ENCODE assay signal across 8 mouse cellular contexts in genomic region chr12:102877301-102878030, GRCm38 (mm10). TPM values are rescaled to one million over a fixed set of nuclear protein-coding genes. Genes with fewer than 3 reads are reported as not detected.
DNase-seq lines count a peak whose midpoint lies in the region; ATAC-seq and TF ChIP-seq lines count a peak whose summit lies in the region.

No protein-coding gene starts in this region.

- H3K36me3 ChIP-seq in ES-Bruce4 (ENCODE audit: control insufficient read depth, insufficient read depth, low read length, poor library complexity, severe bottlenecking): no peaks in the 10 kb centered on the region
- H3K36me3 ChIP-seq in heart, embryonic 16.5 days (ENCODE audit: control insufficient read depth, insufficient read depth): no peaks in the 10 kb centered on the region
- H3K36me3 ChIP-seq in lung, embryonic 14.5 days (ENCODE audit: insufficient read depth): no peaks in the 10 kb centered on the region
- H3K36me3 ChIP-seq in neural tube, embryonic 15.5 days: no peaks in the 10 kb centered on the region

- WGBS in heart, embryonic 16.5 days: under 1% methylated on average over 70 of the region's 70 CpGs
- 0% methylated on average over 42 of the region's 70 CpGs for WGBS in lung, embryonic 14.5 days
- WGBS in neural tube, embryonic 15.5 days: under 1% methylated on average over 67 of the region's 70 CpGs

- ATAC-seq in erythroid progenitor cell, adult 5-6 weeks (replicated peaks; ENCODE audit: low FRiP score, poor library complexity, severe bottlenecking): peak; percentile 51
- ATAC-seq in heart, embryonic 16.5 days (replicated peaks; ENCODE audit: extremely low read depth, insufficient read depth, low FRiP score): peak; percentile 74
- ATAC-seq in lung, embryonic 14.5 days (ENCODE audit: insufficient read depth): peak; percentile 81
- peak; percentile 77 for ATAC-seq in neural tube, embryonic 15.5 days (ENCODE audit: low FRiP score)

- peak overlapping the region; percentile 68 for H3K4me2 ChIP-seq in heart, embryonic 16.5 days (ENCODE audit: low read depth, low read length)
- H3K4me2 ChIP-seq in lung, embryonic 14.5 days: peak overlapping the region; percentile 88
- peak overlapping the region; percentile 75 for H3K4me2 ChIP-seq in neural tube, embryonic 15.5 days

- peak overlapping the region; percentile 94 for H3K9ac ChIP-seq in ES-Bruce4 (ENCODE audit: low read depth, poor library complexity, severe bottlenecking)
- H3K9ac ChIP-seq in heart, embryonic 16.5 days (ENCODE audit: low read length): peak overlapping the region; percentile 98
- H3K9ac ChIP-seq in lung, embryonic 14.5 days: peak overlapping the region; percentile 94
- H3K9ac ChIP-seq in neural tube, embryonic 15.5 days (replicated peaks): peak overlapping the region; percentile 90

- no peak overlapping the region for H3K27ac ChIP-seq in ES-Bruce4 (ENCODE audit: insufficient read depth, low read length)
- peak overlapping the region; percentile 98 for H3K27ac ChIP-seq in heart, embryonic 16.5 days (ENCODE audit: low read length)
- H3K27ac ChIP-seq in lung, embryonic 14.5 days (ENCODE audit: low read depth): peak overlapping the region; percentile 96
- H3K27ac ChIP-seq in neural tube, embryonic 15.5 days (replicated peaks): peak overlapping the region; percentile 96

- TF ChIP-seq POLR2A in ES-Bruce4 (IDR thresholded peaks at IDR 0.05; ENCODE audit: insufficient read depth, low read length): no peak
- no peak for TF ChIP-seq POLR2A in brain, embryonic 14.5 days (IDR thresholded peaks at IDR 0.05; ENCODE audit: borderline replicate concordance, extremely low read depth, insufficient read depth, insufficient read length, poor library complexity, severe bottlenecking)

- no peaks in the 10 kb centered on the region for H3K9me3 ChIP-seq in ES-Bruce4 (replicated peaks; ENCODE audit: control insufficient read depth, insufficient read depth, low read length, poor library complexity, severe bottlenecking)
- no peaks in the 10 kb centered on the region for H3K9me3 ChIP-seq in heart, embryonic 16.5 days (replicated peaks; ENCODE audit: control insufficient read depth, low read length)
- H3K9me3 ChIP-seq in lung, embryonic 14.5 days (ENCODE audit: low read depth, low read length): no peaks in the 10 kb centered on the region
- H3K9me3 ChIP-seq in neural tube, embryonic 15.5 days (replicated peaks): no peaks in the 10 kb centered on the region

- peaks cover 2% of the 10 kb centered on the region for H3K4me1 ChIP-seq in ES-Bruce4 (ENCODE audit: control insufficient read depth, insufficient read depth, low read length)
- peaks cover 22% of the 10 kb centered on the region for H3K4me1 ChIP-seq in heart, embryonic 16.5 days (ENCODE audit: control insufficient read depth, insufficient read depth, low read length)
- 0 out of 2 replicates have a peak, but pooled peaks cover 13% of the 10 kb centered on the region for H3K4me1 ChIP-seq in lung, embryonic 14.5 days (ENCODE audit: insufficient read depth)
- H3K4me1 ChIP-seq in neural tube, embryonic 15.5 days: peaks cover 32% of the 10 kb centered on the region

- DNase-seq in brain, embryonic 14.5 days (ENCODE audit: low read depth): peak; percentile 71
- DNase-seq in kidney, postnatal 25 days: peak; percentile 35 to 71
- DNase-seq in lung, embryonic 14.5 days: peak; percentile 65
- DNase-seq in testis, postnatal 14 days (ENCODE audit: low spot score): peak; percentile 78

- no peaks in the 10 kb centered on the region for H3K27me3 ChIP-seq in ES-Bruce4 (ENCODE audit: control insufficient read depth, insufficient read depth, low read length, poor library complexity, severe bottlenecking)
- H3K27me3 ChIP-seq in heart, embryonic 16.5 days (ENCODE audit: control insufficient read depth, insufficient read depth, low read length): no peaks in the 10 kb centered on the region
- no peaks in the 10 kb centered on the region for H3K27me3 ChIP-seq in lung, embryonic 14.5 days (ENCODE audit: insufficient read depth, low read length)
- no peaks in the 10 kb centered on the region for H3K27me3 ChIP-seq in neural tube, embryonic 15.5 days (replicated peaks)

- no peak for TF ChIP-seq EP300 in ES-Bruce4 (IDR thresholded peaks at IDR 0.05; ENCODE audit: insufficient read depth, low read depth, low read length)

- peak overlapping the region; percentile 85 for H3K4me3 ChIP-seq in ES-Bruce4 (ENCODE audit: low read depth, low read length)
- H3K4me3 ChIP-seq in heart, embryonic 16.5 days (ENCODE audit: low read length): peak overlapping the region; percentile 96
- peak overlapping the region; percentile 91 for H3K4me3 ChIP-seq in lung, embryonic 14.5 days (ENCODE audit: low read depth, low read length)
- H3K4me3 ChIP-seq in neural tube, embryonic 15.5 days (replicated peaks): peak overlapping the region; percentile 95

- TF ChIP-seq CTCF in ES-Bruce4 (IDR thresholded peaks at IDR 0.05; ENCODE audit: low read depth, low read length): no peak
- TF ChIP-seq CTCF in brain, embryonic 14.5 days (IDR thresholded peaks at IDR 0.05; ENCODE audit: borderline replicate concordance, extremely low read depth, insufficient read depth, insufficient read length): no peak
- TF ChIP-seq CTCF in lung, embryonic 14.5 days (IDR thresholded peaks at IDR 0.05; ENCODE audit: low read depth): no peak

RNA-seq across cellular contexts. Expression of gene Btbd7, which starts 0.8 kb away (rescaled TPM):
- 35.5 and 38.9 TPM in 2 replicates for polyA plus RNA-seq in ES-Bruce4 (2011; ENCODE audit: insufficient read depth, insufficient read length, low read depth, missing spikeins)
- polyA plus RNA-seq in brain, embryonic 14.5 days (2012; rRNA removed): 26.9 and 31.4 TPM in 2 replicates
- total RNA-seq in erythroid progenitor cell, adult 5-6 weeks (2015; ENCODE audit: low replicate concordance): 37.8 and 41.5 TPM in 2 replicates
- 42.5 and 43.9 TPM in 2 replicates for total RNA-seq in erythroid progenitor cell, adult 5-6 weeks (2017; ENCODE audit: low replicate concordance)
- 10.7 and 12.8 TPM in 2 replicates for polyA plus RNA-seq in heart, embryonic 16.5 days (2015; fragmentation: Nextera tagmentation; extraction: Ambion mirVana)
- polyA plus RNA-seq in lung, embryonic 14.5 days (2014; fragmentation: Nextera tagmentation; extraction: Ambion mirVana): 22.9 and 23.4 TPM in 2 replicates
- 10.5 and 11.1 TPM in 2 replicates for polyA plus RNA-seq in neural tube, embryonic 15.5 days (2015; fragmentation: Nextera tagmentation; extraction: Ambion mirVana)

RNA-seq across cellular contexts. Expression of gene Cox8c, which starts 21.6 kb away (rescaled TPM):
- not detected in 2 replicates for polyA plus RNA-seq in ES-Bruce4 (2011; ENCODE audit: insufficient read depth, insufficient read length, low read depth, missing spikeins)
- polyA plus RNA-seq in brain, embryonic 14.5 days (2012; rRNA removed): not detected in 2 replicates
- not detected in 2 replicates for total RNA-seq in erythroid progenitor cell, adult 5-6 weeks (2015; ENCODE audit: low replicate concordance)
- total RNA-seq in erythroid progenitor cell, adult 5-6 weeks (2017; ENCODE audit: low replicate concordance): not detected in 2 replicates
- polyA plus RNA-seq in heart, embryonic 16.5 days (2015; fragmentation: Nextera tagmentation; extraction: Ambion mirVana): not detected in 2 replicates
- polyA plus RNA-seq in lung, embryonic 14.5 days (2014; fragmentation: Nextera tagmentation; extraction: Ambion mirVana): not detected in 2 replicates
- not detected in 2 replicates for polyA plus RNA-seq in neural tube, embryonic 15.5 days (2015; fragmentation: Nextera tagmentation; extraction: Ambion mirVana)
